Mouse (Mus musculus): Measurements from ENCODE around the gene Ank3. TPM values are rescaled to one million over a fixed set of nuclear protein-coding genes. Genes with fewer than 3 reads are reported as not detected.

Ank3 gene
- polyA plus RNA-seq, 1 experiment from 2014 or later = 30.6 TPM

- WGBS = 33% methylated on average over 13 of the region's 13 CpGs
- Histone ChIP-seq H3K4me2 (peak overlapping the region; percentile 54), H3K4me1 (replicated peaks) (peaks cover 29% of the 10 kb centered on the region), H3K36me3 (no peaks in the 10 kb centered on the region), H3K9ac (peak overlapping the region; percentile 14), H3K27ac (peak overlapping the region; percentile 87), H3K4me3 (peak overlapping the region; percentile 46), H3K27me3 (no peaks in the 10 kb centered on the region), H3K9me3 (replicated peaks) (no peaks in the 10 kb centered on the region)
- ATAC-seq (replicated peaks; ENCODE audit: insufficient number of reproducible peaks, insufficient read depth, low FRiP score, low read depth) = no peak
Observed at GRCm38 (mm10) chr10:69786220-69786993, 387.8 kb downstream of the Ank3 start.

DNA sequence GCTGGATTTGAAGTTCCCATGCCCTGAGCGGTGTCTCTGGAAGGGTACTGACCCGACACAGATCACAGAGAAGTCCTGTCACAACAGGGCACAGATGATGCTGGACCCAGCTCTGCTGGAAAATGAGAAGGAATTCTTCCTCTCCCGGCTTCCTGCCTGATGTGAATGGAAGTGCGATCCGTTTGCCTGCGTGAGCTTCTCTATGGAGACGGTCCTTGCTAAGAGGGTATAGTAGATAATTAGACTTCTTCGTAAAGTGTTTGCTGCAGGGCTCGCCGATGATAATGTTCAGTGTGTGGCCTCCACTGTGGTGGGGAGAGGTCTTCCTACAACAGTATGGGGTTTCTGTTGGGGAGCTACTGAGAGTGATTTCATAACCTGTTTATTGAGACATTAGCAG lies 388.8 kb downstream of the Ank3 start:
- no peak for ATAC-seq (replicated peaks; ENCODE audit: insufficient number of reproducible peaks, insufficient read depth, low FRiP score, low read depth)
- Histone ChIP-seq H3K36me3 (no peaks in the 10 kb centered on the region), H3K27ac (peak overlapping the region; percentile 87), H3K4me1 (replicated peaks) (peaks cover 26% of the 10 kb centered on the region), H3K9ac (peak overlapping the region; percentile 14), H3K4me2 (peak overlapping the region; percentile 54), H3K27me3 (no peaks in the 10 kb centered on the region), H3K9me3 (replicated peaks) (no peaks in the 10 kb centered on the region), H3K4me3 (peak overlapping the region; percentile 46)
- 15% methylated on average over 10 of the region's 10 CpGs for WGBS

GRCm38 (mm10) chr10:69790606-69791005 lies 392.0 kb downstream of the Ank3 start:
- Histone ChIP-seq H3K4me1 (replicated peaks) (peaks cover 28% of the 10 kb centered on the region), H3K27me3 (no peaks in the 10 kb centered on the region), H3K36me3 (no peaks in the 10 kb centered on the region), H3K9me3 (replicated peaks) (no peaks in the 10 kb centered on the region), H3K4me2 (no peak overlapping the region), H3K9ac (no peak overlapping the region), H3K27ac (no peak overlapping the region), H3K4me3 (no peak overlapping the region)
- WGBS = 79% methylated on average over 4 of the region's 4 CpGs
- no peak for ATAC-seq (replicated peaks; ENCODE audit: insufficient number of reproducible peaks, insufficient read depth, low FRiP score, low read depth)

DNA sequence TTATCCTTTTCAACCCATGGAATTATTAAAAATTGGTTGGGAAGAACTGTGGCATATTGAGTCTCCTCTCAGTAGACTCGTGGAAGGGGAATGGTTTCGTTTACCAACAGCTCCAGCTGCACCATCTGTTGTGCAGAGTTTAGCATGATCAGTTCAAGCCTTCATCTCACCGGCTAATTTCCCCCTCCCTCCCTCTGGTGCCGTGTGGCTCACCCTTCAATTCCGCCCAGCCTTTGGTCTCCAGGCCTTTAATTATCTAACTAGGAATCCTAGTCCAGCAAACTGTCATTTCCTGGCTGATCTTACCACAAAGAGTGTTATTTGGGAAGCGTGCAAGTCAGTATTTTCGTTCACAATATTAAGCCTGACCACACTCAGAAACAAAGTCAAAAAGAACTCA lies 393.4 kb downstream of the Ank3 start:
- no peak overlapping the region for H3K9ac ChIP-seq
- H3K27ac ChIP-seq = no peak overlapping the region
- 65% methylated on average over 7 of the region's 7 CpGs for WGBS
- no peaks in the 10 kb centered on the region for H3K36me3 ChIP-seq
- H3K4me2 ChIP-seq = no peak overlapping the region
- no peaks in the 10 kb centered on the region for H3K9me3 ChIP-seq (replicated peaks)
- no peak for ATAC-seq (replicated peaks; ENCODE audit: insufficient number of reproducible peaks, insufficient read depth, low FRiP score, low read depth)
- no peaks in the 10 kb centered on the region for H3K27me3 ChIP-seq
- no peak overlapping the region for H3K4me3 ChIP-seq
- H3K4me1 ChIP-seq (replicated peaks) = peaks cover 27% of the 10 kb centered on the region

DNA sequence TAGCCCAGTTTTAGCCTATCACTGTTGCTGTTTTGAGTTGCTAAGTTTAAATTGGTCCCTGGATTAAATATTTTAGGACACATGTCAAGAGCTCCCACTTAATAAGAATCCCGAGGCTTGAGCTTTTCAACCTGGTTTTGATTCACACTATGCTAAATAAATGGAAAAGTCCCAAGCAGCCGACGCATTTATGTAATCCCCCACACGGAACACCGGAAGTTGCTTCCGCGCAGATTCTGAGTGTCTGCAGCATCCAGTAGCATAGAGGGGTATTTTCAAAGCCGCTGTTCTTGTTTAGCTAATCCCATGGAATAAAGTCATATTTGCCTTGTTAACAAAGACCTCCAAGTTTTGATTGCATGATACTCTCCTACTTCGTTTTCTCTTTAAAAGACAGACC lies 393.8 kb downstream of the Ank3 start:
- Histone ChIP-seq H3K9ac (no peak overlapping the region), H3K9me3 (replicated peaks) (no peaks in the 10 kb centered on the region), H3K27ac (peak overlapping the region; percentile 38), H3K4me2 (no peak overlapping the region), H3K27me3 (no peaks in the 10 kb centered on the region), H3K36me3 (no peaks in the 10 kb centered on the region), H3K4me1 (replicated peaks) (peaks cover 24% of the 10 kb centered on the region), H3K4me3 (no peak overlapping the region)
- no peak for ATAC-seq (replicated peaks; ENCODE audit: insufficient number of reproducible peaks, insufficient read depth, low FRiP score, low read depth)
- WGBS = 71% methylated on average over 9 of the region's 9 CpGs

- H3K9ac ChIP-seq = no peak overlapping the region
- peaks cover 28% of the 10 kb centered on the region for H3K4me1 ChIP-seq (replicated peaks)
- H3K9me3 ChIP-seq (replicated peaks) = no peaks in the 10 kb centered on the region
- no peaks in the 10 kb centered on the region for H3K27me3 ChIP-seq
- H3K36me3 ChIP-seq = no peaks in the 10 kb centered on the region
- H3K4me3 ChIP-seq = no peak overlapping the region
- peak overlapping the region; percentile 38 for H3K27ac ChIP-seq
- ATAC-seq (replicated peaks; ENCODE audit: insufficient number of reproducible peaks, insufficient read depth, low FRiP score, low read depth) = peak; percentile 82
- no peak overlapping the region for H3K4me2 ChIP-seq
- WGBS = 43% methylated on average over 9 of the region's 9 CpGs
Observed at GRCm38 (mm10) chr10:69793079-69793478, 394.5 kb downstream of the Ank3 start.

- ATAC-seq (replicated peaks; ENCODE audit: insufficient number of reproducible peaks, insufficient read depth, low FRiP score, low read depth) = no peak
- 63% methylated on average over 3 of the region's 3 CpGs for WGBS
- Histone ChIP-seq H3K36me3 (no peaks in the 10 kb centered on the region), H3K27me3 (no peaks in the 10 kb centered on the region), H3K9me3 (replicated peaks) (no peaks in the 10 kb centered on the region), H3K4me3 (no peak overlapping the region), H3K4me2 (no peak overlapping the region), H3K4me1 (replicated peaks) (peaks cover 32% of the 10 kb centered on the region), H3K9ac (no peak overlapping the region), H3K27ac (no peak overlapping the region)
Observed at GRCm38 (mm10) chr10:69795656-69796055, 397.1 kb downstream of the Ank3 start.

GRCm38 (mm10) chr10:69796421-69796886 lies 397.9 kb downstream of the Ank3 start:
- ATAC-seq (replicated peaks; ENCODE audit: insufficient number of reproducible peaks, insufficient read depth, low FRiP score, low read depth) = no peak
- 30% methylated on average over 8 of the region's 8 CpGs for WGBS
- Histone ChIP-seq H3K4me2 (no peak overlapping the region), H3K9ac (no peak overlapping the region), H3K27ac (0 out of 2 replicates have a peak overlapping the region, but pooled peaks have one; percentile 2), H3K4me1 (replicated peaks) (peaks cover 32% of the 10 kb centered on the region), H3K9me3 (replicated peaks) (no peaks in the 10 kb centered on the region), H3K36me3 (no peaks in the 10 kb centered on the region), H3K4me3 (no peak overlapping the region), H3K27me3 (no peaks in the 10 kb centered on the region)

- no peak overlapping the region for H3K4me3 ChIP-seq
- H3K27me3 ChIP-seq = no peaks in the 10 kb centered on the region
- no peaks in the 10 kb centered on the region for H3K9me3 ChIP-seq (replicated peaks)
- no peak for ATAC-seq (replicated peaks; ENCODE audit: insufficient number of reproducible peaks, insufficient read depth, low FRiP score, low read depth)
- 86% methylated on average over 14 of the region's 14 CpGs for WGBS
- H3K9ac ChIP-seq = no peak overlapping the region
- no peaks in the 10 kb centered on the region for H3K36me3 ChIP-seq
- peaks cover 2% of the 10 kb centered on the region; the same call in 1 of the 2 replicates for H3K4me1 ChIP-seq (replicated peaks)
- H3K27ac ChIP-seq = no peak overlapping the region
- H3K4me2 ChIP-seq = no peak overlapping the region
Observed at GRCm38 (mm10) chr10:69803135-69803756, 404.7 kb downstream of the Ank3 start.

GRCm38 (mm10) chr10:69804613-69805012 lies 406.0 kb downstream of the Ank3 start:
- no peaks in the 10 kb centered on the region for H3K9me3 ChIP-seq (replicated peaks)
- no peaks in the 10 kb centered on the region for H3K27me3 ChIP-seq
- H3K4me3 ChIP-seq = no peak overlapping the region
- no peak overlapping the region for H3K4me2 ChIP-seq
- H3K4me1 ChIP-seq (replicated peaks) = no peaks in the 10 kb centered on the region
- peaks cover 10% of the 10 kb centered on the region; the same call in 1 of the 2 replicates for H3K36me3 ChIP-seq
- no peak overlapping the region for H3K9ac ChIP-seq
- WGBS = 69% methylated on average over 6 of the region's 6 CpGs
- no peak for ATAC-seq (replicated peaks; ENCODE audit: insufficient number of reproducible peaks, insufficient read depth, low FRiP score, low read depth)
- H3K27ac ChIP-seq = no peak overlapping the region

DNA sequence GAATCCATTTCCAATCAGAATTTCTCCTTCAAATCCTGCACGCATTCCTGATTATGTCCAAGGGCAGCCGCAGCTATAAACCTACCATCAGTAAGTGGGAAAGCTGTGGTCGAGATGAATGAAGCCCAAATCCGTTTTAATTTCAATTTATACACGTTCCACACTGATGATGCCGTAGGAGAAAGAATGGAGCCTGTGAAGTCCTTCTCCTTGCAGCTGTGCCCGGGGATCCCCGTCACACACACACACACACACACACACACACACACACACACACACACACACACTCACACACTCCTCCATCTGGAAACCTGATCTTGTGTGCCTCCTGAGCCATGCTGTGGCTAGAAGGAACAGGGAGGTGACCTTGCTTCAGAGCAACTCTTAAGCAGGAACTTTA lies 412.2 kb downstream of the Ank3 start:
- H3K4me1 ChIP-seq (replicated peaks) = no peaks in the 10 kb centered on the region
- ATAC-seq (replicated peaks; ENCODE audit: insufficient number of reproducible peaks, insufficient read depth, low FRiP score, low read depth) = no peak
- no peak overlapping the region for H3K9ac ChIP-seq
- no peak overlapping the region for H3K4me2 ChIP-seq
- WGBS = 89% methylated on average over 8 of the region's 8 CpGs
- H3K27me3 ChIP-seq = no peaks in the 10 kb centered on the region
- no peak overlapping the region for H3K27ac ChIP-seq
- H3K4me3 ChIP-seq = no peak overlapping the region
- H3K9me3 ChIP-seq (replicated peaks) = no peaks in the 10 kb centered on the region
- H3K36me3 ChIP-seq = peaks cover 17% of the 10 kb centered on the region; the same call in 1 of the 2 replicates

All from heart, embryonic 15.5 days (tissue).